Mouse (Mus musculus): ENCODE measurements around the gene Adamts12.

Adamts12 gene

GRCm38 (mm10) chr15:11075726-11076361 lies 11.3 kb downstream of the Adamts12 start:
- DNase-seq (ENCODE audit: low read depth in 2 of 2, low spot score in 2 of 2): no peak

- DNase-seq (ENCODE audit: low read depth in 2 of 2, low spot score in 2 of 2): no peak
Observed at GRCm38 (mm10) chr15:11082961-11083569, 18.5 kb downstream of the Adamts12 start.

GRCm38 (mm10) chr15:11083678-11084077 lies 19.1 kb downstream of the Adamts12 start:
- DNase-seq (ENCODE audit: low read depth in 2 of 2, low spot score in 2 of 2): no peak

GRCm38 (mm10) chr15:11084241-11084992 lies 19.8 kb downstream of the Adamts12 start:
- DNase-seq (ENCODE audit: low read depth in 2 of 2, low spot score in 2 of 2): no peak

GRCm38 (mm10) chr15:11084993-11085365 lies 20.4 kb downstream of the Adamts12 start:
- no peak for DNase-seq (ENCODE audit: low read depth in 2 of 2, low spot score in 2 of 2)

- DNase-seq (ENCODE audit: low read depth in 2 of 2, low spot score in 2 of 2): no peak
Observed at GRCm38 (mm10) chr15:11089494-11089893, 24.9 kb downstream of the Adamts12 start.

- DNase-seq (ENCODE audit: low read depth in 2 of 2, low spot score in 2 of 2): no peak
Observed at GRCm38 (mm10) chr15:11095566-11095965, 31.0 kb downstream of the Adamts12 start.

GRCm38 (mm10) chr15:11097967-11098702 lies 33.5 kb downstream of the Adamts12 start:
- DNase-seq (ENCODE audit: low read depth in 2 of 2, low spot score in 2 of 2): no peak

- DNase-seq (ENCODE audit: low read depth in 2 of 2, low spot score in 2 of 2): no peak
Observed at GRCm38 (mm10) chr15:11098940-11099339, 34.4 kb downstream of the Adamts12 start.

GRCm38 (mm10) chr15:11100917-11101316 lies 36.3 kb downstream of the Adamts12 start:
- DNase-seq (ENCODE audit: low read depth in 2 of 2, low spot score in 2 of 2): no peak

- DNase-seq (ENCODE audit: low read depth in 2 of 2, low spot score in 2 of 2): no peak
Observed at GRCm38 (mm10) chr15:11105101-11105500, 40.5 kb downstream of the Adamts12 start.

GRCm38 (mm10) chr15:11107376-11107775 lies 42.8 kb downstream of the Adamts12 start:
- DNase-seq (ENCODE audit: low read depth in 2 of 2, low spot score in 2 of 2): no peak

GRCm38 (mm10) chr15:11114631-11115197 lies 50.1 kb downstream of the Adamts12 start:
- no peak for DNase-seq (ENCODE audit: low read depth in 2 of 2, low spot score in 2 of 2)

GRCm38 (mm10) chr15:11116303-11116702 lies 51.7 kb downstream of the Adamts12 start:
- no peak for DNase-seq (ENCODE audit: low read depth in 2 of 2, low spot score in 2 of 2)

- no peak for DNase-seq (ENCODE audit: low read depth in 2 of 2, low spot score in 2 of 2)
Observed at GRCm38 (mm10) chr15:11116853-11117252, 52.3 kb downstream of the Adamts12 start.

GRCm38 (mm10) chr15:11118371-11118770 lies 53.8 kb downstream of the Adamts12 start:
- DNase-seq (ENCODE audit: low read depth in 2 of 2, low spot score in 2 of 2): no peak

- DNase-seq (ENCODE audit: low read depth in 2 of 2, low spot score in 2 of 2): no peak
Observed at GRCm38 (mm10) chr15:11121721-11122120, 57.1 kb downstream of the Adamts12 start.

GRCm38 (mm10) chr15:11125361-11125760 lies 60.8 kb downstream of the Adamts12 start:
- no peak for DNase-seq (ENCODE audit: low read depth in 2 of 2, low spot score in 2 of 2)

GRCm38 (mm10) chr15:11128457-11128856 lies 63.9 kb downstream of the Adamts12 start:
- no peak for DNase-seq (ENCODE audit: low read depth in 2 of 2, low spot score in 2 of 2)

GRCm38 (mm10) chr15:11132586-11133558 lies 68.3 kb downstream of the Adamts12 start:
- no peak for DNase-seq (ENCODE audit: low read depth in 2 of 2, low spot score in 2 of 2)
